Mouse (Mus musculus) limb, embryonic 10.5 days (tissue): ENCODE results near the gene Rxfp2. TPM values are rescaled to one million over a fixed set of nuclear protein-coding genes. Genes with fewer than 3 reads are reported as not detected.

Experiments
- DNase-seq: peaks from one replicate; pipeline ENCODE4 v3.0.0-alpha.2; 2017; ENCODE audit warnings: low spot score
- H3K27ac ChIP-seq: fragments of 300-500 bp; sonication (generic); 2 replicates; pipeline ENCODE4 v1.5.1; 2016; ENCODE audit warnings: mild to moderate bottlenecking
- H3K27me3 ChIP-seq: fragments of 300-500 bp; sonication (generic); 2 replicates; pipeline ENCODE4 v1.6.1; 2016; ENCODE audit warnings: low read depth, mild to moderate bottlenecking; ENCODE audit not compliant: poor library complexity, severe bottlenecking
- H3K36me3 ChIP-seq: fragments of 300-500 bp; sonication (generic); 2 replicates; pipeline ENCODE4 v1.6.1; 2016; ENCODE audit warnings: mild to moderate bottlenecking, moderate library complexity
- H3K4me1 ChIP-seq: fragments of 300-500 bp; sonication (generic); 2 replicates; pipeline ENCODE4 v1.6.1; 2016
- H3K4me3 ChIP-seq: fragments of 300-500 bp; sonication (generic); 2 replicates; pipeline ENCODE4 v1.5.1; 2016; ENCODE audit warnings: mild to moderate bottlenecking, moderate library complexity
- H3K9me3 ChIP-seq: fragments of 300-500 bp; sonication (generic); replicated peaks from 2 replicates; pipeline ENCODE4 v1.6.1; 2016; ENCODE audit warnings: mild to moderate bottlenecking
- WGBS: fragments of 180-500 bp; shearing (Covaris S2); methylation state at CpG from one replicate; pipeline ENCODE4 v1.1.7; 2016; 5-methylcytosine and 5-hydroxymethylcytosine counted together
- polyA plus RNA-seq: library from polyadenylated mRNA; unstranded; fragments of >200 nt; fragmentation: Nextera tagmentation; extraction: Ambion mirVana; gene quantifications from 2 replicates; pipeline ENCODE4 v1.2.1, GENCODE M21; 2016

Gene Rxfp2
- polyA plus RNA-seq, result 0.89 and 2.1 TPM in 2 replicates

DNA sequence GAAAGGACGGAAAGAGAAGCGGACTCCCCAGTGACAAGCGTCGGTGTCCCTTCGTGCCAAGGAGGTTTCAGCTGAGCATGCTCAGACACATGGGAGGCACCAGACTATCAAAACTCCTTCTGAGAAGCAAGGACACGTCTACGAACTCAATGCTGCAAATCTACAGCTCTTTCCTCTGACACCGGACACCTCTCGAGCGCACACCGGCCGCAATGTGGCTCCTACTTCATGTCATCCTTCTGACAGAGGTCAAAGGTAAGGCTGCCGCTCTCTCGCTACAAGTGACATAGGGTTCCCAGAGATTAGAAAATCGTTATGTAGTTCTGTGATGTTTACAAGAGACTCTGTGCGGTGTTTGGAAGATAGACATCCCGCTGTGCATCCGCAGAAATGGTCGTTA lies at the start of gene Rxfp2:
Gene Rxfp2 (plus strand): TSS at position 20 of the 400 bp plus-strand sequence.
- DNase-seq, result no peak
- Histone ChIP-seq H3K27ac (no peak within 1 kb of the TSS), H3K9me3 (no peaks in the 10 kb centered on the region), H3K36me3 (no peaks in the 10 kb centered on the region), H3K4me1 (peaks cover 57% of the 10 kb centered on the region), H3K4me3 (no peak within 1 kb of the TSS), H3K27me3 (no peaks in the 10 kb centered on the region)
- 42% methylated on average over 19 of the region's 19 CpGs for WGBS

GRCm38 (mm10) chr5:149970261-149970660 lies 48.2 kb upstream of the Rxfp2 start:
- H3K4me3 ChIP-seq, result no peak overlapping the region
- no peak for DNase-seq
- H3K36me3 ChIP-seq, result no peaks in the 10 kb centered on the region
- no peaks in the 10 kb centered on the region for H3K4me1 ChIP-seq
- H3K27me3 ChIP-seq, result no peaks in the 10 kb centered on the region
- no peak overlapping the region for H3K27ac ChIP-seq
- no peaks in the 10 kb centered on the region for H3K9me3 ChIP-seq
- 90% methylated on average over 11 of the region's 11 CpGs for WGBS

DNA sequence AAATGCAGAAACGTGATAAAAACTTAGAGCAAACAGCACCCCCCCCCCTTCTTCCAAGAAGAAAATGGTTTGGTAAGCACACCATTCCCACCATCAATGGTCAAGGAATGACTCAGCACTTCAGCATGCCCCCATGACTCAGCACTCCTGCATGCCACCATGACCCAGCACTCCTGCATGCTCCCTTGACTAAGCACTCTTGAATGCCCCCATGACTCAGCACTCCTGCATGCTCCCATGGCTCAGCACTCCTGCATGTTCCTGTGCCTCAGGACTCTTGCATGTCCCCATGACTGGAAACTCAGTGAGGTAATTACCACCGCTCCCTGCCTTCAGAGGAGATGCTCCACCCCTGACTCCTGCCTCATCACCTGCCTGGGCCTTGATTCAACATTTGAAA lies 41.4 kb upstream of the Rxfp2 start:
- no peak for DNase-seq
- no peaks in the 10 kb centered on the region for H3K9me3 ChIP-seq
- H3K36me3 ChIP-seq, result no peaks in the 10 kb centered on the region
- H3K4me3 ChIP-seq, result no peak overlapping the region
- no peaks in the 10 kb centered on the region for H3K27me3 ChIP-seq
- 87% methylated on average over 2 of the region's 2 CpGs for WGBS
- no peak overlapping the region for H3K27ac ChIP-seq
- H3K4me1 ChIP-seq, result no peaks in the 10 kb centered on the region

DNA sequence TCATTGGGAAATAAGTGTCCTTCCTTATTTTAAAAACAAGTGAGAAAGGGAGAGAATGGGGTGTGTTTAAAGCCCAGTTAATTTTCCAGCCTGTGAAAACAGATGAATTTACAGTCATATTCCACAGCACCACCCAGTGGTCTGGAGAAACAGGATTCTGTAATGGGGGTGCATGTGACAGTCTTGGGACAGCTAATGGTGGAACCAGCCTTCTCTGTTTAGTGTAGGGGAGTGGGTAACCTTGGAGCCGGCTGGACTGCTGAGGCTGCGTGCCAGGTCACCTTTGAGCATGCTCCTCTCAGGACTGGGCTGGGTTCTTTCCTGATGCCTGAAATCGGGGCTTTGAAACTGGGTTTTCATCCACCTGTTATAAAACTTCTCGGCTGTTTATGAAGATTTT lies 34.9 kb upstream of the Rxfp2 start:
- Histone ChIP-seq H3K4me1 (peaks cover 6% of the 10 kb centered on the region), H3K27me3 (no peaks in the 10 kb centered on the region), H3K36me3 (no peaks in the 10 kb centered on the region), H3K9me3 (no peaks in the 10 kb centered on the region), H3K4me3 (no peak overlapping the region), H3K27ac (no peak overlapping the region)
- 85% methylated on average over 4 of the region's 4 CpGs for WGBS
- DNase-seq, result no peak

DNA sequence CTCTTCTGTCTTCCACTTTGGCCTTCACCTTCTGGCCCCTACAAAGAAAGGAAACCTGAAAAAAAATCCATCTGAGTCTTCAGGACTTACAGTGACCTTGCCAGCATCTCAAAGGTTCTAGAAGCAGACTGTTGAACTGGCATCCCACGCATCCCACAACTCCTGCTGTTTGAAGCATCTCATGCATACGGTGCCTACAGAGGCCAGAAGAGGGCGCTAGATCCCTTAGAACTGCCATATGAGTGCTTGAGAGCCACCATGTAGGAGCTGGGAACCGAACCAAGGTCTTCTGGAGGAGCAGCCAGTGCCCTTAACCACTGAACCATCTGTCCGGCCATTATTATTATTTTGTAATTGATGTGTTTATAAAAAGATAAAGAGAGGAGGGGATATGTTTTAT lies 23.9 kb upstream of the Rxfp2 start:
- Histone ChIP-seq H3K9me3 (no peaks in the 10 kb centered on the region), H3K36me3 (no peaks in the 10 kb centered on the region), H3K4me1 (peaks cover 27% of the 10 kb centered on the region), H3K4me3 (no peak overlapping the region), H3K27ac (no peak overlapping the region), H3K27me3 (no peaks in the 10 kb centered on the region)
- 80% methylated on average over 5 of the region's 5 CpGs for WGBS
- DNase-seq, result no peak

- 94% methylated on average over 4 of the region's 4 CpGs for WGBS
- no peak for DNase-seq
- Histone ChIP-seq H3K9me3 (no peaks in the 10 kb centered on the region), H3K27ac (no peak overlapping the region), H3K27me3 (no peaks in the 10 kb centered on the region), H3K36me3 (no peaks in the 10 kb centered on the region), H3K4me1 (peaks cover 20% of the 10 kb centered on the region), H3K4me3 (no peak overlapping the region)
Measured at GRCm38 (mm10) chr5:149996614-149997013, 21.9 kb upstream of the Rxfp2 start.

DNA sequence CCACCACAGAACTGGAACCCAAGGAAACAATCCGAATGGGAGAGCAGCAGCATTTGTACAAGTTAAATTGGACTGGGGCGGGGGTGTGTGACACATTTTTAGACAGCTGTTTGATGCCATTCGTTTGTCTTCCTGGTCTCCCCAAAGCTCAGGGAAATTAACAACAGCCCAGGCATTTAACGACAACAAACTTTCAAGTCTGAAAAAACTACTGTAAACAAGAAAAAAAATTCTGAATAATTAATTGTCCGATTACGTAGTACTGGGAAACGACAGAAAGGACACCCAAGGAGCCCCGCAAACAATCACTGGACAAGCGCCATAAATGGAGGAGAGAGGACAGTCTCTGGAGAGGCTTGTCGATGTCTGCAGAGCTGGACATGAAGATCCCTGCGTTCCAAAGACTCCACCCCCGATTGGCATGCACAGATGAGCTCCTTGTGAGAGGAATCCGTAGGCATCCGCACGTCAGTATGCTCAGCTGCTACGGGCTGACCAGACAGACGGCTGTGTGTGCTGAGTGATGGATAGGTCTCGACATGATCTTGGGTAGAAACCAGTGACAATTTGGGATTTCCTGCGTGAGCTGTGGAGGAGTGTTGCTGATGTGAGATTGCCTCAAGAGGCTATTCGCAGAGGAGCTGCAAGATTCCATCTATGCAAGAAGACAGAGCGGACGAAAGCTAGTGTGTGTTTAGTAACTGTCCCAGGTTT lies 21.0 kb upstream of the Rxfp2 start:
- Histone ChIP-seq H3K27ac (peak overlapping the region; percentile 42; the same call in 1 of the 2 replicates), H3K4me3 (no peak overlapping the region), H3K9me3 (no peaks in the 10 kb centered on the region), H3K36me3 (no peaks in the 10 kb centered on the region), H3K27me3 (no peaks in the 10 kb centered on the region), H3K4me1 (peaks cover 20% of the 10 kb centered on the region)
- DNase-seq, result no peak
- WGBS, result 85% methylated on average over 22 of the region's 22 CpGs

DNA sequence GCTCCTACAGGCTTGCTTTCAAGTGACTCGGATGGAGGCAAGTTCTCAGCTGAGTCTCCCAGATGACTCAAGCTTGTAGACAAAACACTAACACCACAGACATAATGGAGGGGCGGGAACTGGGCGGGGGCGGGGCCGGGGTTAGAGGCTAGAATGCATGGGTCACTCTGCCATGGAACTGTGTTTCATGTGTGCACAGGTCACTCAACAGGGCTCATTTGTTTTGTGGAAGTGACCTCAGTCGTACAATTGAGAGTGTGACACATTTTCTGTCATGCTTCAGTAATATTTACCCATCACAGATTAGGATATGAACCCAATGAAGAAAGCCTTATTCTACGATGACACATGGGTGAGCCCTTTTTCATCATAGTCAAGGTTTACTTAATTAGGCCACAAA lies 20.2 kb upstream of the Rxfp2 start:
- Histone ChIP-seq H3K4me3 (no peak overlapping the region), H3K27me3 (no peaks in the 10 kb centered on the region), H3K9me3 (no peaks in the 10 kb centered on the region), H3K4me1 (peaks cover 20% of the 10 kb centered on the region), H3K36me3 (no peaks in the 10 kb centered on the region), H3K27ac (peak overlapping the region; percentile 42; the same call in 1 of the 2 replicates)
- WGBS, result 59% methylated on average over 7 of the region's 7 CpGs
- no peak for DNase-seq

DNA sequence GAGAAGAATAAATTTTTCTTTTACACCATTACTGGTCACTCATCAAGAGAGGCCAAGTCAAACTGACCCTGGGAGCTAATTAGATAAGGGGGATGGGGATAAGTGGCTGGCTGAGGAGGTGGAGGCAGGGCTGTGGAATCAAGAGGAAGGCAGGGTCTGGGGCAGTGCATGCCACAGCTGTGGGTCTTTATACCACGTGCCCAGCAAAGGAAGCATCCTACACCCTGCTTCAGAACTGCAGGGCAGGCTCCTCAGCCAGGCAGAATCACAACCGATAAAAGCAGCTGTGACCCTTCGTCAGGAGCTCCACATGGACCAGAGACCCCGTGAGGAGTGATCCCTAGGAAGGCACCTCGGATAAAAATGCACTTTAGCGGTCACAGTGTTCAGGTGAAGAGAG lies 13.1 kb upstream of the Rxfp2 start:
- H3K27me3 ChIP-seq, result no peaks in the 10 kb centered on the region
- H3K36me3 ChIP-seq, result no peaks in the 10 kb centered on the region
- no peaks in the 10 kb centered on the region for H3K9me3 ChIP-seq
- 50% methylated on average over 6 of the region's 6 CpGs for WGBS
- peaks cover 21% of the 10 kb centered on the region for H3K4me1 ChIP-seq
- H3K27ac ChIP-seq, result 0 out of 2 replicates have a peak overlapping the region, but pooled peaks have one; percentile 20
- no peak for DNase-seq
- H3K4me3 ChIP-seq, result no peak overlapping the region

GRCm38 (mm10) chr5:150016861-150017260 lies 1.6 kb upstream of the Rxfp2 start:
- H3K36me3 ChIP-seq, result no peaks in the 10 kb centered on the region
- 11% methylated on average over 10 of the region's 10 CpGs for WGBS
- 0 out of 2 replicates have a peak overlapping the region, but pooled peaks have one; percentile 34 for H3K27ac ChIP-seq
- H3K27me3 ChIP-seq, result no peaks in the 10 kb centered on the region
- H3K9me3 ChIP-seq, result no peaks in the 10 kb centered on the region
- no peak overlapping the region for H3K4me3 ChIP-seq
- DNase-seq, result peak; percentile 71
- H3K4me1 ChIP-seq, result peaks cover 57% of the 10 kb centered on the region

GRCm38 (mm10) chr5:150017672-150018071 lies 803 bp upstream of the Rxfp2 start:
- DNase-seq, result no peak
- Histone ChIP-seq H3K9me3 (no peaks in the 10 kb centered on the region), H3K4me1 (peaks cover 57% of the 10 kb centered on the region), H3K36me3 (no peaks in the 10 kb centered on the region), H3K27me3 (no peaks in the 10 kb centered on the region), H3K4me3 (no peak overlapping the region), H3K27ac (no peak overlapping the region)
- WGBS, result 55% methylated on average over 9 of the region's 9 CpGs

- Histone ChIP-seq H3K27ac (no peak overlapping the region), H3K36me3 (no peaks in the 10 kb centered on the region), H3K9me3 (no peaks in the 10 kb centered on the region), H3K4me1 (peaks cover 51% of the 10 kb centered on the region), H3K27me3 (no peaks in the 10 kb centered on the region), H3K4me3 (no peak overlapping the region)
- WGBS, result 6% methylated on average over 6 of the region's 6 CpGs
- DNase-seq, result peak; percentile 89
Measured at GRCm38 (mm10) chr5:150020851-150021250, 2.4 kb downstream of the Rxfp2 start.

- Histone ChIP-seq H3K4me3 (no peak overlapping the region), H3K36me3 (no peaks in the 10 kb centered on the region), H3K27me3 (no peaks in the 10 kb centered on the region), H3K9me3 (no peaks in the 10 kb centered on the region), H3K4me1 (peaks cover 41% of the 10 kb centered on the region), H3K27ac (no peak overlapping the region)
- WGBS, result 74% methylated on average over 4 of the region's 4 CpGs
- DNase-seq, result no peak
Measured at GRCm38 (mm10) chr5:150021805-150022204, 3.3 kb downstream of the Rxfp2 start.

GRCm38 (mm10) chr5:150022556-150022955 lies 4.1 kb downstream of the Rxfp2 start:
- no peaks in the 10 kb centered on the region for H3K36me3 ChIP-seq
- H3K4me3 ChIP-seq, result no peak overlapping the region
- H3K4me1 ChIP-seq, result peaks cover 34% of the 10 kb centered on the region
- DNase-seq, result no peak
- 92% methylated on average over 18 of the region's 18 CpGs for WGBS
- no peak overlapping the region for H3K27ac ChIP-seq
- no peaks in the 10 kb centered on the region for H3K9me3 ChIP-seq
- no peaks in the 10 kb centered on the region for H3K27me3 ChIP-seq
